In the genomic region with DNA sequence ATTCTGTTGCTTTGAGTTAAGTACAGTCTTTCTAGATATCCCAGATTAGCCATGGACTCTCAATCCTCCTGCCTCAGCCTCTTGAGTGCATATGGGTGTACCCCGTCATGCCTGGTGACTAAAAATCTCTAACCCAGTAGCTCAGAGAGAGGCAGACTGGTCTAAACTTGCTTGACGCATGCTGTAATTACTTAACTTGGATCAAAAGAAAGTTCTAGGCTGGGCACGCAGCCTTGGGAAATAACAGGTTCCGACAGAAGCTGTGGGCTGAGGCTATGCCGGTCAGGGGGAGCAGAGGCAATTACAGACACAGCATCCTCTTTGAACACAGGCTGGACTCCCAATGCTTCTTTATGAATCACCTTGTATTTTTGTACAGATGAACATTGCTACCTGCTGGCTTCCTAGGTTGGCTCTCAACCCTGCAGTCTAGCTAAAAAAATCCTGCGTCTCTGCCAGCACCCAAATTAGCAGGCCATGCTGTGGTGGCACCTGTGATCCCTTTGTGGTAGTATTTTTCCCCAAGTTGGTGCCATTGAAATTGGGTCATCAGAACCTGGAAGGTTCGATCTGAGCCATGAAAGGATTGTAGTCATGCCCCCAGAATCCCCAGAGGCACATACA, we compare ENCODE assay signal across 17 mouse cellular contexts. TPM values are rescaled to one million over a fixed set of nuclear protein-coding genes. Genes with fewer than 3 reads are reported as not detected.
DNase-seq lines count a peak whose midpoint lies in the region; TF ChIP-seq lines count a peak whose summit lies in the region.
"Had no signal": no experiment of that assay in that cellular context is flagged by ENCODE, and none has a peak within 500 bp of the region (broad histone marks: within the 10 kb centered on the region; RNA-seq: fewer than 3 reads in every experiment).

No protein-coding gene starts in this region.

- intact Hi-C loops in gastrocnemius, adult 2 months (cut with DNase I) = no loop called here

- H3K27me3 ChIP-seq in thymus, adult 2 months (ENCODE audit: control insufficient read depth, insufficient read depth, low read length) = no peaks in the 10 kb centered on the region
- H3K27me3 ChIP-seq: heart, embryonic 13.5 days; hindbrain, embryonic 15.5 days; intestine, embryonic 15.5 days; midbrain, embryonic 15.5 days had no signal

- peaks cover 50% of the 10 kb centered on the region for H3K4me1 ChIP-seq in thymus, adult 2 months (replicated peaks; ENCODE audit: control insufficient read depth, insufficient read depth, low read length)
- H3K4me1 ChIP-seq: intestine, embryonic 15.5 days had no signal

- H3K27ac ChIP-seq in gastrocnemius, adult 2 months = peak overlapping the region; percentile 58
- peak overlapping the region; percentile 95; the same call in 1 of the 2 replicates for H3K27ac ChIP-seq in thymus, adult 2 months (ENCODE audit: control insufficient read depth, insufficient read depth, low read length)
- H3K27ac ChIP-seq: heart, embryonic 13.5 days; hindbrain, embryonic 15.5 days; intestine, embryonic 15.5 days; midbrain, embryonic 15.5 days had no signal

- no peak for TF ChIP-seq CTCF in gastrocnemius, adult 2 months (IDR thresholded peaks at IDR 0.05)
- TF ChIP-seq CTCF in thymus, adult 2 months (IDR thresholded peaks at IDR 0.05; ENCODE audit: borderline replicate concordance, control insufficient read depth, extremely low read depth, insufficient read depth, low read length, poor library complexity) = no peak

- peaks cover 31% of the 10 kb centered on the region for H3K36me3 ChIP-seq in thymus, adult 2 months (ENCODE audit: control insufficient read depth, insufficient read depth, low read length)
- H3K36me3 ChIP-seq: hindbrain, embryonic 15.5 days; intestine, embryonic 15.5 days had no signal

- no peak for TF ChIP-seq POLR2A in thymus, adult 2 months (IDR thresholded peaks at IDR 0.05; ENCODE audit: control insufficient read depth, extremely low read depth, insufficient read depth, low read length, poor library complexity)

- WGBS in thymus, adult 2 months = 83% methylated on average over 7 of the region's 7 CpGs

- no peak overlapping the region for H3K4me3 ChIP-seq in gastrocnemius, adult 2 months
- H3K4me3 ChIP-seq in thymus, adult 2 months (ENCODE audit: control insufficient read depth, insufficient read depth, low read length) = no peak overlapping the region
- H3K4me3 ChIP-seq: heart, embryonic 13.5 days; hindbrain, embryonic 15.5 days; intestine, embryonic 15.5 days; midbrain, embryonic 15.5 days; myocyte had no signal

- DNase-seq in gastrocnemius, adult 2 months = no peak
- DNase-seq in gastrocnemius, postnatal 25 days = no peak
- DNase-seq in thymus, adult 2 months = no peak
- DNase-seq in thymus, postnatal 25 days = no peak
- DNase-seq in cerebellum, adult 8-10 months = peak; percentile 80
- peak; percentile 75 for DNase-seq in gonadal fat pad, adult 2 months (ENCODE audit: low read depth)
- no peak for DNase-seq in right cerebral cortex, postnatal 4 days
- DNase-seq in urinary bladder, postnatal 4 days (ENCODE audit: low spot score in 2 of 2) = no peak
- DNase-seq: kidney, postnatal 36 days; layer of hippocampus, postnatal 36 days; left cerebral cortex, postnatal 4 days; spleen, adult 18-20 months had no signal

RNA-seq across cellular contexts. Expression of a gene that starts 18.8 kb away (rescaled TPM):
- total RNA-seq in gastrocnemius, adult 2 months (2021) = 1 to 10 TPM; 4.2 to 8.1 TPM
- 1 to 10 TPM; 4.6 to 4.9 TPM for total RNA-seq in gastrocnemius, postnatal 25 days (2021)
- polyA plus RNA-seq in thymus, adult 2 months (2012; rRNA removed) = 178 and 180 TPM in 2 replicates
- 16.1 and 16.4 TPM in 2 replicates for polyA plus RNA-seq in gonadal fat pad, adult 2 months (2012; rRNA removed)

RNA-seq across cellular contexts. Expression of a gene that starts 47.1 kb away (rescaled TPM):
- total RNA-seq in gastrocnemius, adult 2 months (2021) = 10 to 100 TPM; 12.4 to 16.3 TPM
- 10 to 100 TPM; 12.0 to 13.2 TPM for total RNA-seq in gastrocnemius, postnatal 25 days (2021)
- 53.1 and 56.5 TPM in 2 replicates for polyA plus RNA-seq in thymus, adult 2 months (2012; rRNA removed)
- 43.8 and 48.1 TPM in 2 replicates for polyA plus RNA-seq in gonadal fat pad, adult 2 months (2012; rRNA removed)

Comparison
In these comparisons a context has a peak if more than half of its experiments do, and no peak if none do; other contexts are left out.
1. DNase-seq: peak in cerebellum, adult 8-10 months (single experiment) and gonadal fat pad, adult 2 months (single experiment); none in gastrocnemius, adult 2 months (single experiment), gastrocnemius, postnatal 25 days (single experiment), thymus, adult 2 months (single experiment), thymus, postnatal 25 days (single experiment), right cerebral cortex, postnatal 4 days (single experiment) and urinary bladder, postnatal 4 days (0 of 2).